Mouse (Mus musculus) embryonic facial prominence, embryonic 10.5 days (tissue): ENCODE measurements around the gene Fzd7. TPM values are rescaled to one million over a fixed set of nuclear protein-coding genes. Genes with fewer than 3 reads are reported as not detected.

Experiments
- DNase-seq: peaks from one replicate; pipeline ENCODE4 v3.0.0-alpha.2; 2017; ENCODE audit warnings: low spot score
- H3K27ac ChIP-seq: fragments of 300-500 bp; sonication (generic); replicated peaks from 2 replicates; pipeline ENCODE4 v1.5.1; 2016; ENCODE audit warnings: mild to moderate bottlenecking
- H3K27me3 ChIP-seq: fragments of 300-500 bp; sonication (generic); replicated peaks from 2 replicates; pipeline ENCODE4 v1.6.1; 2016; ENCODE audit warnings: low read depth, mild to moderate bottlenecking; ENCODE audit not compliant: poor library complexity, severe bottlenecking
- H3K36me3 ChIP-seq: fragments of 300-500 bp; sonication (generic); replicated peaks from 2 replicates; pipeline ENCODE4 v1.6.1; 2016; ENCODE audit warnings: mild to moderate bottlenecking, moderate library complexity
- H3K4me1 ChIP-seq: fragments of 300-500 bp; sonication (generic); 2 replicates; pipeline ENCODE4 v1.6.1; 2016
- H3K4me3 ChIP-seq: fragments of 300-500 bp; sonication (generic); 2 replicates; pipeline ENCODE4 v1.5.1; 2016; ENCODE audit warnings: mild to moderate bottlenecking, moderate library complexity
- H3K9me3 ChIP-seq: fragments of 300-500 bp; sonication (generic); 2 replicates; pipeline ENCODE4 v1.6.1; 2016; ENCODE audit warnings: mild to moderate bottlenecking
- WGBS: fragments of 180-500 bp; shearing (Covaris S2); methylation state at CpG from one replicate; pipeline ENCODE4 v1.1.7; 2016; 5-methylcytosine and 5-hydroxymethylcytosine counted together
- polyA plus RNA-seq: library from polyadenylated mRNA; unstranded; fragments of >200 nt; fragmentation: Nextera tagmentation; extraction: Ambion mirVana; gene quantifications from 2 replicates; pipeline ENCODE4 v1.2.1, GENCODE M21; 2016

Fzd7 gene
- polyA plus RNA-seq, 1 experiment from 2014 or later = 12.7 TPM

DNA sequence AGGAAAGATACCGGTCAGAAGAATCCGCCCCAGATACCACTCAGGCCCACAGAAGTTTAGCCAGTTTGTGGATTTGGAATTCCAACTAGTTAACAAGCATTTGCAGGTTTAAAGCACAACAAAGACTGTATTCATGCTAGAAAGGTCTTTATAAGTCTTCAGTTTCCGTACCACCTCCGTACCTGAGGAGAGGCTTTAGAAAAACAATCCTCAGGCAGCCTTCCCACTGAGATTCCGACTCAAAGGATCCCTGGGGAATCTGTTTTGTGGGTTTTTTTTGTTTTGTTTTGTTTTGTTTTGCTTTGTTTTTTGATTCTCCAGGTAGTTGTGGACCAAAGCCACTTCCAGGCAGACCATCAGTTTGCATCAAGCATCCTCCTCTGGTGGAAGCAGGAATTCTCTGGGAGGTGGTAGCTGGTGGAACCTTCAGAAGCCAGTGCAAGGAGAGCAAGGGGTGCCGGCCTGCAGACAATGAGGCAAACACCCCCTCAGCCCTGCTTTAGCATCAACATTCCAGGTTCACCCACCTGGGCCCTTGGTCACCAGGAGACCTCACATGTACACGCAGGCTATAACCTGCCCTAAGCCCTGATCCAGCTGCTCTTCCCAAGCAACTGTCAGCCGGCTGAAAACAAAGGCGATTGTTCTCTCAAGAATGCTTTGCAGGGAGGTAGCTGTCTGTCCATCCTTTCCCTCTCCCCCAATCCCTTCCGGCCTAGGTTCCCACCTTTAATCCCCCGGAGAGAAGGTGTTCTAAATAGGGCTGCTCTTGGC is 33.5 kb upstream of the Fzd7 start:
- WGBS = 17% methylated on average over 11 of the region's 11 CpGs
- Histone ChIP-seq H3K4me3 (peak overlapping the region; percentile 32), H3K9me3 (peaks cover 4% of the 10 kb centered on the region), H3K36me3 (peaks cover 3% of the 10 kb centered on the region; the same call in 1 of the 2 replicates), H3K27me3 (peaks cover 32% of the 10 kb centered on the region), H3K4me1 (peaks cover 69% of the 10 kb centered on the region), H3K27ac (peak overlapping the region; percentile 87)
- DNase-seq = no peak

DNA sequence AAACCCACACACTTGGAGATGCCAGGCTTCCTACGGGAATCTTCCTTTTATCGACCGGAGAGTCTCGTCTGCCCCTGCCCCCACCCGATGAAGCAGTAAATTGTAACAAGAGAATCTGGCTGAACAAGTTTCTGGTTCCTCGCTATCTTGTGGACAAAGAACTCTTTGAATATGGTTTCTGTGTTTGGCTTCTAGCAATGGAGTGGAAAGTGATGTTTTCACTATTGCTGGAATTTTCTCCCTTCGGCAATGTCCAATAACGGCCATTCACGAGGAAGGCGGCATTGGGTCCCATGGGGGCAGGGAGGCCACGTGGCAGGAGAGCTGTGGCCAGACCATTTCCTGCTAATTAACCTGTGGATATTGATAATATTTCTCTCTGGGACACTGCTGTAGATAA is 32.8 kb upstream of the Fzd7 start:
- Histone ChIP-seq H3K4me1 (peaks cover 69% of the 10 kb centered on the region), H3K36me3 (peaks cover 3% of the 10 kb centered on the region; the same call in 1 of the 2 replicates), H3K9me3 (peaks cover 4% of the 10 kb centered on the region), H3K4me3 (peak overlapping the region; percentile 32; the same call in 1 of the 2 replicates), H3K27me3 (peaks cover 32% of the 10 kb centered on the region), H3K27ac (peak overlapping the region; percentile 87)
- DNase-seq = peak; percentile 76
- WGBS = 9% methylated on average over 11 of the region's 11 CpGs

DNA sequence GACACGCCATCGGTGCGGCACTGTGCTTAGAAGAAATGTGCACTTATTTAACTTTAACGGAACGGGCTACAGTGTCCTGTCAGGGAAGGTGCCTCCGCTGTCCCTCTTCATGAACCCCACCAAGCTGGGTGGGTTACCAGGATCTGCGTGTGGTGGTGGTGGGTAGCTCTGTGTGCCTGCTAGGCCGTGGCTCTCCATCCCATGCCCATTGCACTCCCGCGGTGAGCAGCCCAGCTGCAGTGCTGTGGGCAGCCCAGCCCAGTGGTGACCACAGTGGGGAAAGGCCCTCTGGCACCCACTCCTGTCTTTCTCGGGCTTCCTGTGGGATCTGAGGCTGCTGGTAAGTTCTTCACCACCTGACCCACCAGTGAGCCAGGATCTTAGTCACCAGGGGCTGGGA is 31.3 kb upstream of the Fzd7 start:
- no peak for DNase-seq
- Histone ChIP-seq H3K27me3 (peaks cover 32% of the 10 kb centered on the region), H3K4me1 (peaks cover 65% of the 10 kb centered on the region), H3K9me3 (peaks cover 4% of the 10 kb centered on the region), H3K27ac (peak overlapping the region; percentile 87), H3K4me3 (no peak overlapping the region), H3K36me3 (peaks cover 3% of the 10 kb centered on the region; the same call in 1 of the 2 replicates)
- 76% methylated on average over 11 of the region's 11 CpGs for WGBS

DNA sequence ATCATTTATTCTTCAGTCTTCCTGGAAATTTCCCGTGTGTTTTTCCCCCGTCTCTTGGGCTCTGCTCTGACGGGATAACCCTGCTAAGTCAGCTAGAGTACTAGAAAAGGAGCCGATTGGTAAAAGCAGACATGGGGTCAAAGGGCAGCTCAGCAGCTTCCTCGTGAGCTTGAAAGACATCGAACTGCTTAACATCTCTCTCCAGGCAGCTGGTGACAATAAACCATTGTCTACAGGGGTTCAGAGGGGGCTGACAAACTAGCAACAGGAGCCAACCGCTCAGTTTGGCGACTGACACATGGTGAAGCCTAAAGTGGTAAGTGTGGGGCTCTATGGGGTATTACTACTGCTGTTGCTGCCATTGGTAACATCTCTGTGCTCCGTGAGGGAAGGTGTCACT is 30.6 kb upstream of the Fzd7 start:
- Histone ChIP-seq H3K4me3 (no peak overlapping the region), H3K27ac (peak overlapping the region; percentile 87; the same call in 1 of the 2 replicates), H3K36me3 (peaks cover 3% of the 10 kb centered on the region; the same call in 1 of the 2 replicates), H3K9me3 (peaks cover 4% of the 10 kb centered on the region), H3K4me1 (peaks cover 68% of the 10 kb centered on the region), H3K27me3 (peaks cover 39% of the 10 kb centered on the region)
- DNase-seq = peak; percentile 65
- 6% methylated on average over 9 of the region's 9 CpGs for WGBS

DNA sequence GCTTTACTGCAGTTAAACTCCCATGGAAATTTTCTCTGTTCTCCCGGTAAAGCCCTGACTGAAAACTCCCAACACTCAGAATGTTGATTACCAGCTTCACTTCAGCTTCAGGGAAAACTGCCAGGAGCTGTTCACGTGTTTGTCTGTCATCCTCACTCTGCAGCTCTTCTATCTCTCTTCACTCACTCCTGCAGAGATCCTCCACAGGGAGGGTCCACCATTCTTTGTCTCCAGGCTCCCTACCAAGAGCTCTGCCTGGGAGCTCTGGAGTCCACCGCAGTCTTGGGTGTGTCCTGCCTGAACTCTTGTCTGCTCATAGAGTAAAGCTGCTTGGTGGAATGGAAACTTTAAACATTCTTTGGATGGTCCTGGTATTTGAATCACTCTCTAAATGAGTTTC is 25.4 kb upstream of the Fzd7 start:
- Histone ChIP-seq H3K36me3 (peaks cover 3% of the 10 kb centered on the region; the same call in 1 of the 2 replicates), H3K9me3 (peaks cover 4% of the 10 kb centered on the region), H3K27me3 (peaks cover 15% of the 10 kb centered on the region; the same call in 1 of the 2 replicates), H3K27ac (no peak overlapping the region), H3K4me1 (peaks cover 54% of the 10 kb centered on the region), H3K4me3 (no peak overlapping the region)
- DNase-seq = no peak
- 28% methylated on average over 3 of the region's 3 CpGs for WGBS

DNA sequence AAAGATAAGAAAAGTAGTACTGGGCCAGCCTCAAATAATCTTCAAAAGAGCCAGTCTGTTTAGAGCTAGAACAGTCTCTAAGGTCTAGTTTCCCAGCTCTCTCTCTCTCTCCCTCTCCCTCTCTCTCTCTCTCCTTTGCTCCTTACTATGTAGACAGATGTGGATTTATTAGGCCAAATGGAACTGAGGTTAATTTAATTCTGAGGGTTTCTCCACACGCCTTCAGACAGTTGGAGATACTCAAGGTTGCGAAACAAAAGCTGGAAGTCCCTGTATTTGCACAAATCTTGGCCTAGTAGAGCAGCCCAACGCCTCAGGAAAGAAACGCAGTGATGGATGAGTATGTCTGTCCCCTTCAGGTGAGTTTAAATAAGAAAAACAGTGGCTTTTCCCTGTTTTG is 24.4 kb upstream of the Fzd7 start:
- no peak for DNase-seq
- Histone ChIP-seq H3K27me3 (peaks cover 15% of the 10 kb centered on the region; the same call in 1 of the 2 replicates), H3K9me3 (no peaks in the 10 kb centered on the region), H3K36me3 (no peaks in the 10 kb centered on the region), H3K27ac (peak overlapping the region; percentile 83; the same call in 1 of the 2 replicates), H3K4me3 (no peak overlapping the region), H3K4me1 (peaks cover 51% of the 10 kb centered on the region)
- WGBS = 73% methylated on average over 4 of the region's 4 CpGs

DNA sequence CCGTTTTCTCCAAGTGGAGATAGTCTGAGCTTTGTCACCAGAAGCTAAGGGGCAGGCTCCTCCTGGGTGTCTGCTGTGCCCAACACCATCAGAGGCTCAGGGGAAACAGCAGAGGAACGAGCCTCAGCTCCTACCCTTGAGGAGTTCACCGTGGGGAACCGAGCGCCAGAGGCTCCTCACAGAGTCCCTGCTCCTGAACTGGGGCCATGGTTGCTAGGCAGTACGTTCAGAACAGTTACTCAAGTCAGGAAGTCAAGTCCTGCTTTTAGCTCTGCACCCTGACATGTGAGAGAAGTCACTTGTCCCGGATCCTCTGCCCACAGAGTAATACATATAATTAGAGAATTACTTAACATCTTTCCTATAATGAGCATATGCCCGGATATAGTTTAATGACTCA is 23.3 kb upstream of the Fzd7 start:
- DNase-seq = no peak
- no peaks in the 10 kb centered on the region for H3K36me3 ChIP-seq
- no peaks in the 10 kb centered on the region for H3K9me3 ChIP-seq
- no peak overlapping the region for H3K4me3 ChIP-seq
- H3K27ac ChIP-seq = peak overlapping the region; percentile 83
- peaks cover 15% of the 10 kb centered on the region; the same call in 1 of the 2 replicates for H3K27me3 ChIP-seq
- peaks cover 55% of the 10 kb centered on the region for H3K4me1 ChIP-seq
- 17% methylated on average over 8 of the region's 8 CpGs for WGBS

DNA sequence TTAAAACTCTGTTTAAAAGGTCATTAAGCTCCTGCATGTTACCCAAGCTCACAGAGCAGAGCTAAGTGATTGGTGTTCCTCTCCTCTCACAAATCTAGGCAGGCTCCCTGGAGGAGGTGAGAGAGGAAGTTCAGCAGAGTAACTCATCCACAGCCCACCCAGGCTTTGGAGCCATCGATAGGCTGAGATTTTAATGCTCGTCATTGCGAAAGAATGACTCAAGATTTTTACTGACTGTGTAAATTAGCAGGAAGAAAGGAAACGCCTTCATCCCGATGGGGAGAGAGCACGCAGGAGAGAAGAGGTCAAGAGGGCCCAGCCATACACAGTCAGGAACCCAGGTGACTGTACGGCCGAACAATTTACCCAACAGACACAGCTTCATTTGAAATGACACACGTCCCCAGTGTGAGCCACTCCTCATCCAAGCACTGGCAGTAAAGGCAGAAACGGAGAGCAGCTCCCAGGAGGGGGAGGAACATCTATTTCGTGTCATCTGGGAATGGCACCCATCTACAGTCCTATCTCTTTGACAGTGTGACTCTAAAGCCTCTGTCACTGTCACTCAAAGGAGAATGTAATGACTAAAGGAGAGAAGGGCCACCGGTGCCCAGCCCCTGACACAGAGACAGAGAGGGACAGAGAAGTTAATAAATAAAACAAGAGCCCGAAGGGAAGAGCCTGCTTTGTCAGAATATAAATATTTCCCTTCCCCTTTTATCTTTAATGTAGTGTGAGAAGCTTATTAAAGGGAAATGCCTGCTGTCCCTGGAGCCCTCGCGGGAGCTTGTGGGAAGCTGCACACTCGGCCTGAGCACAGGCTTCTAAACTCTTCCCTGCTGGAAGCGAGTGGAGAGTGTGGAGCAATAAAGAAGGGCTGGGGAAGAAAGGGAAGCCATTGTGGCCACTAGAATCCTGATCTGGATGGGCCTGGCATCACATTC is 17.3 kb upstream of the Fzd7 start:
- H3K36me3 ChIP-seq = no peaks in the 10 kb centered on the region
- peaks cover 38% of the 10 kb centered on the region for H3K4me1 ChIP-seq
- WGBS = 52% methylated on average over 17 of the region's 17 CpGs
- H3K27me3 ChIP-seq = peaks cover 18% of the 10 kb centered on the region
- no peak overlapping the region for H3K4me3 ChIP-seq
- no peak for DNase-seq
- peak overlapping the region; percentile 22 for H3K27ac ChIP-seq
- H3K9me3 ChIP-seq = no peaks in the 10 kb centered on the region

DNA sequence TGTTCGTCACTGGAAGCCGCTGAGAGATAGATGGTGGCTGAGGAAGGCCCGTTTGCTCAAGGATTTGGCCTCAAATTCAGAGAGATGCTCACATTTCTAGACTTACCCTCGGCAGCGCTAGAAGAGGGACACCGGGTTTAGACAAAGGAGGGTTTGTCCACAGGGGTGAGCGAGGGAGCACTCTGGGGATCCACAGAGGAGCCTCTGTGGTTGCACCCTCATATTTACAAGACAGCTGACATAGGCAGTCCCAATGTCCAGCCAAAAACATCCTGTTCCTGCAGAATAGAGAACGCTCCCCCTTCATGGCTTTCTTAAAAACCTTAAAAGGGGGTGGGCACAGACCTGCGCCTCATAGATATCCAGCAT is 16.6 kb upstream of the Fzd7 start:
- Histone ChIP-seq H3K4me3 (no peak overlapping the region), H3K36me3 (no peaks in the 10 kb centered on the region), H3K9me3 (no peaks in the 10 kb centered on the region), H3K27ac (peak overlapping the region; percentile 22), H3K4me1 (peaks cover 44% of the 10 kb centered on the region), H3K27me3 (peaks cover 25% of the 10 kb centered on the region)
- 50% methylated on average over 9 of the region's 9 CpGs for WGBS
- no peak for DNase-seq

DNA sequence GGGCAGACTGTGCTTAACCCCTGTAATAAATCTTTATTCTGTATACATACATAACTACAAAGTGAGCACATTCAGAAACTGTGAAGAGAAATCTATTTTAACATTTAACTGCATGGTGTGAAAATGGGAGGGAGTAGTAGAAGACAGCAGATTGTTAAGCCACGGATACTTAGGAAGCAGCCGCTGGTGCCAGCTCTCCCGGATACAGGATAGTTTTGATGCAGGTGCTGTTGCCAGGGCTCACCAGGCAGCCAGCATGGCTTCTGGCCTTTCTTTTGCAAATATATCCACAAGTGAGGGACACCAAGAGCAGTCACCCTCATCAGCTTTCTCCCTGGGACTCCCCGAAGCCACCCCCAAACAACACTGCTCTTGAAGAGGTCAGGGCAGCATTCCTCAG is 13.1 kb upstream of the Fzd7 start:
- no peaks in the 10 kb centered on the region for H3K9me3 ChIP-seq
- H3K36me3 ChIP-seq = no peaks in the 10 kb centered on the region
- H3K27ac ChIP-seq = no peak overlapping the region
- H3K4me3 ChIP-seq = no peak overlapping the region
- H3K27me3 ChIP-seq = peaks cover 34% of the 10 kb centered on the region
- DNase-seq = no peak
- WGBS = 33% methylated on average over 4 of the region's 4 CpGs
- peaks cover 63% of the 10 kb centered on the region for H3K4me1 ChIP-seq

DNA sequence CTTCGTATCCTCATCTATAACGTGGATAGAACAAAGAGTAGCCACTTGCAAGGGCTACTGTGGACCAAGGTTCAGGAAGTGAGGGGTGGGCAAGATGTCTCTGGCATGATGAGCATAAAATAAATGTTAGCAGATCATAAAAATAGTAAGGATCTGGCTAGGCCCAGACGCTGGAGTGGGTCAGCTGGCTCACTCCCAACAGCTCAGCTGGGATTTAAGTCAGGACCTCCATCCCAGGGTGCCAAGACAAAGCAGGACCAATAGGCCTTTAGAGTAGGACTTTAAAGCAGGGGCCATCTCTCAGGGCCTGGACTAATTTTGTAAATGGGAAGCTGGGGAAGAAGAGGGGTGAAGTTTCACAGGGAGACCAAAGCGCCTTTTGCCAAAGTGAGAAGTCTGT is 11.5 kb upstream of the Fzd7 start:
- H3K4me3 ChIP-seq = no peak overlapping the region
- 47% methylated on average over 4 of the region's 4 CpGs for WGBS
- H3K36me3 ChIP-seq = no peaks in the 10 kb centered on the region
- H3K4me1 ChIP-seq = peaks cover 56% of the 10 kb centered on the region
- H3K27ac ChIP-seq = peak overlapping the region; percentile 51; the same call in 1 of the 2 replicates
- peaks cover 40% of the 10 kb centered on the region for H3K27me3 ChIP-seq
- no peak for DNase-seq
- H3K9me3 ChIP-seq = no peaks in the 10 kb centered on the region

DNA sequence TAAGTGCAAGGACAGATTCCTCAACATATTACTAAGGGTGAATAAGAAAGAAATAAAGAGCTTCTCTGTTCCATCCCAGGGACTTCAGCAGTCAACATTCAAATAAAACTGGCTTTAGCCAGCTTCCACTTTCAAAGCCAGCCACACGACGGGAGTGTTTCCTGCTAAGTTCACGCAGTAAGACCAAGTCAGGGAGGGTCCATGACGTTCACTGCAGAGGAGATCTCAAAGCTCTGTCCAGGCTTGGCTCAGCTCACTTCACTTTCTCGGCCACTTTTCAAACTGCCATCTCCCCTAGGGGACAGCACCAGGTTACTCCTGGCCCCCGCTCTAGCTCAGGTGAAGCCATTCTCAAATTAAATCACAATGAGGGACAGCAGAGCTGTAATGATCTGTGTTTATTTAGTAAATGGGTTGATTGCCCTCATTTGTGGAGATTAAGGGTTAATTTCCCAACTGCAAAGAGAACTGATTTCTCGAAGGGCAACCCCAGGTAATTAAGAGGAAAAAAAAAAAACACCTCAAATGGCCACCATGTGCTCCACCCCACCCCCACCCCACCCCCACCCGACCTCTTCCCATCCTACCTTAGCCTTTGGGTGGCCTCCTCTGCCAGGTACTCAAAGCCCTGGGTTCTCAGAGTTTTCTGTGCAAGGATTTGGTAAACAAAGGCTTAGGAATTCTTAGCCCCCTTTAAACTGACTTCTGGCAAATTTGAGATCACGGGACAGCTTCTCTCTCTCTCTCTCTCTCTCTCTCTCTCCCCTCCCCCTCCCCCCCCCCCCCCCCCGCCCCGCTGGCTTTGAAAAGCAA is 9.7 kb upstream of the Fzd7 start:
- Histone ChIP-seq H3K4me1 (peaks cover 57% of the 10 kb centered on the region), H3K27me3 (peaks cover 50% of the 10 kb centered on the region), H3K27ac (peak overlapping the region; percentile 55), H3K36me3 (no peaks in the 10 kb centered on the region), H3K9me3 (no peaks in the 10 kb centered on the region), H3K4me3 (peak overlapping the region; percentile 16; the same call in 1 of the 2 replicates)
- WGBS = 5% methylated on average over 11 of the region's 11 CpGs
- DNase-seq = peak; percentile 31
